Mouse (Mus musculus) cerebellum, adult (tissue): ENCODE measurements around the gene Ppp1r16b.

ENCODE experiments used
- ATAC-seq: cut with Nextera tagmentation; 2 replicates; pipeline ENCODE4 v1.9.2; 2017; ENCODE audit warnings: mild to moderate bottlenecking, moderate library complexity, mixed read lengths; ENCODE audit not compliant: insufficient number of reproducible peaks, low FRiP score, low TSS enrichment

The Ppp1r16b gene

GRCm38 (mm10) chr2:158745049-158745482 lies 79.9 kb downstream of the Ppp1r16b start:
- no peak for ATAC-seq

DNA sequence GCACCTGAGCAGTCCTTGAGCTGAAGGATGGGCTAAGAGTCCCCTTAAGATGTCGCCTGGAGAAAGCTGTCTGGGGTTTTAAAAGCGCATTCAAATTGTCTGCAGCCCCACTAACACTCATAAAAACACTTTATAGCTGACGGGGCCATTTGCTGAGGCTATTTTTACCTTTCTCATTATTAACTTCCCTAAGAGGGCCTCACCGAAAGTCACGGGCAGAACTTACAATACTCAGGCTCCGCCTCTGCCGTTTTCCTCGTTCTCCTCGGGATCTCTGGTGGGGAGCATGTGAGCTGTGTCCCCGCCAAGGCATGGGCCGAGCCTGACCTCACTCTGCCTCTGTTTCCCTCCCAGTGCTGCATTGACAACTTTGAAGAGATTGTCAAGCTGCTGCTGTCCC lies 81.0 kb downstream of the Ppp1r16b start:
- ATAC-seq = no peak

GRCm38 (mm10) chr2:158749366-158749765 lies 84.2 kb downstream of the Ppp1r16b start:
- ATAC-seq = no peak

GRCm38 (mm10) chr2:158760231-158760630 lies 95.0 kb downstream of the Ppp1r16b start:
- no peak for ATAC-seq

GRCm38 (mm10) chr2:158762339-158762738 lies 97.1 kb downstream of the Ppp1r16b start:
- ATAC-seq = no peak

- peak; percentile 84 for ATAC-seq
Observed at GRCm38 (mm10) chr2:158767742-158768339, 102.6 kb downstream of the Ppp1r16b start, which contains the start of gene Fam83d. Gene Fam83d, plus strand, starts transcription at chr2:158768093.

DNA sequence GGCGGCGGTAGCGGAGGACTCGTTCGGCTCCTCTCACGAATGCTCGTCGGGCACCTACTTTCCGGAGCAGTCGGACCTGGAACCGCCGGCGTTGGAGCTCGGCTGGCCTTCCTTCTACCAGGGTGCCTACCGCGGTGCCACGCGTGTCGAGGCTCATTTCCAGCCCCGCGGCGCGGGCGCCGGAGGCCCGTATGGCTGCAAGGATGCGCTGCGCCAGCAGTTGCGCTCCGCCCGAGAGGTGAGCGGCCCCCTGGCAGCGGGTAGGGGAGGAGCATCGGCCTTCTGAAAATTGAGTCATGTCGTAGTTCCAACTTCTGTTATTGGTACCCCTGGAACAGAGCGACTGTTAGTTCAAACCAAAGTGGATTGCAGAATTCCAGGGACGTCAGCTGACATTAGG lies 103.2 kb downstream of the Ppp1r16b start:
- no peak for ATAC-seq

DNA sequence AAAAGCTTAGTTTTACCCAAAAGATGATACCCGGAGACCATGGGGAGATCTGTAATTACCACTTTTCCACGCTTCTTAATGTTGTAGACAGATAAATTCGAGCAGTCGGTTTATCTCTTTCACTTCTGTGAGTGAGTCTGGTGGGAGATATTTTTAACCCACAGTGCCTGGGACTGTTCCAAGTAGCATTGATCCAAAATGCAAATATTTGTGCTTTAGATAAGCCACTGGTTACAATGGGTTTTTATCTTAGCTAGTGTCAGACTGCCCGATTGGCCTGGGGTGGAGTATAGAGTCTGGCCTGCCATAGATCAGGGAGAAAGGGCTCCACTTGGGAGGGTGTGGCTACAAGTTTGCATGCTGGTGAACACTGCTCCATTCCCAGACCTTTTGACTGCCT lies 103.6 kb downstream of the Ppp1r16b start:
- ATAC-seq = no peak

DNA sequence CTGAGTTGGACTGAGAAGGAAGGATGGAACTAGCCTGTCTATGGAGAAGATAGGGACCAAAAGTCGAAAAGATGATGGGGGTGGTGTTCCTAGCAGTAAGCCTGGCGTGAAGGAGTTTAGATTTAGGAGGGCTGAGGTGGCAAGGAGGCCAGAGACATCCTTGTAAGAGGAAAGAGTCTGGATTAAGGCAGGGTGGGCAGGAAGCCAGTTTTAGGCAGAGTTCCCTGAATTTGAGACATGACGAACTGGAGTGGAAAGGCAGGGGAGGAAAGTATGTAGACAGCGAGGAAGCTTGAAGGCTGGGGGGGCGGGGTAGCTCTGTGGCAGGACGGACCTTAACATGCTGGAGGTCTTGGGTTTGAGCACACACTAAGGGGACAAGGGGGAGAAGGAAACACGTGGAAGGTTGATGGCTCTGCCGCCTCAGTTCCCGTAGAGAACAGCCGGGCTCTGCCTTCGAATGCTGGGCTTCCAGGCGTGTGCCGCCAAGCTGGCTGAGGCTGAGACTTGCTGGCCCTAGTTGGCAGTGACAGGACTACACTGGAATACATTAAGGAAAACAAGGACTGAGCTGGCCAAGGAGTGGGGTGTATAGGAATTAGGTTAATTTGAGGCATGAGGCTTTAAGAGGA lies 105.0 kb downstream of the Ppp1r16b start:
- ATAC-seq = no peak

- no peak for ATAC-seq
Observed at GRCm38 (mm10) chr2:158771066-158771763, 106.0 kb downstream of the Ppp1r16b start.

DNA sequence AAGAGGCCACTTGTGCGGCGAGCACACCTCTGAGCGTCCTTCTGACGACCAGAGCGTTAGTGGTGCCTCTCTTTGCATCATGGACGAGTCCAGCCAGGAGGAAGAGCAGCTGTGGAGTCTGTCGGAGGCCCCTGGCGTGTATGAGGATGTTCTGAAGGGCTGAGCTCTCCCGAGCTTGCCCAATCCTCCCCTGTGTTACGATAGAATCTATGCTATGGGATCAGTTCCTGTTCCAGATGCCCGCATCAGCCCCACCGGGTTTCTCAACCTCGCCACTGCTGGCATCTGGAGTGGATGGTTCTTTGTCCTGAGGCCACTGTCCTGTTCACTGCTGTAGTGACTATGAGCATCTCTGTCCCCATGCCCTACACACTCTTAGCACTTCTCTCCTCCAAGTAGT lies 107.6 kb downstream of the Ppp1r16b start:
- no peak for ATAC-seq

GRCm38 (mm10) chr2:158774886-158775285 lies 109.7 kb downstream of the Ppp1r16b start:
- no peak for ATAC-seq

DNA sequence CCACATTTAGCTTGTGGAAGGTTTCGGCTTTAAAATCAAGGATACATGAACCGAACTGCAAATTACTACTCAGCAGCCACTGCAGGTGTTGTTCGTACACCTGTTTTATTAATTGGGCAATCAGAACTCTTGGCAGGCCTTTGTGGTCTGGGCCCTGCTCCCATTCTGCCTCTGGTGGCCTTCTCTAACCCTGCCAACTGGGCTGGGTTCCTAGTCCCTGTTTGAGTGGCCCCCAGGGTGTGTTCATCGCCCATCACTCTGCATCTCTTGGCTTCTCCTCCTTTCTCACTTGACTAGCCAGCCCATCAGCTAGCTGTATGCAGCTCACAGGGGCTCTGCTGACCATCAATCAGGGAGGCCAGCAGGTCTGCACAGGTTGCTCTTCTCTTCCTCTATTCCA lies 111.5 kb downstream of the Ppp1r16b start:
- no peak for ATAC-seq

DNA sequence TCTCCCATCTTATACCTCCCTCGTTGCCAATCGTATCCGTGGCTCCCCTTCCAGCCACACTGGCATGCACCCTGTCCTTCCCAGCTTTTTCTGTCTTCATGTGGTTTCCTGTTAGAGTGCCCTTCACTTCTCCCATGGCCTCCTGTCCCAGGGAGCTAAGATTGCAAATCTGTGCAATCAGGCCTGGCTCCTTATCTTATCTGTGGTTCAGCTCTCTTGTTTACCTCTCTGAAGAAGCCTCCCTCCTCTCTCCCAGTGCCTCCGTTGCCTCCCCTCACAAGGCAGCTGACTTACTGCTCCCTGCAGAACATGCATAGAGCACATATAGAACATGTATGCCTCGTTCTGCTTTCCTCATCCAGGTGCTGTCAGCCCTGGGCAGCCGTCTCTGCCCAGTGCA lies 112.3 kb downstream of the Ppp1r16b start:
- ATAC-seq = no peak

DNA sequence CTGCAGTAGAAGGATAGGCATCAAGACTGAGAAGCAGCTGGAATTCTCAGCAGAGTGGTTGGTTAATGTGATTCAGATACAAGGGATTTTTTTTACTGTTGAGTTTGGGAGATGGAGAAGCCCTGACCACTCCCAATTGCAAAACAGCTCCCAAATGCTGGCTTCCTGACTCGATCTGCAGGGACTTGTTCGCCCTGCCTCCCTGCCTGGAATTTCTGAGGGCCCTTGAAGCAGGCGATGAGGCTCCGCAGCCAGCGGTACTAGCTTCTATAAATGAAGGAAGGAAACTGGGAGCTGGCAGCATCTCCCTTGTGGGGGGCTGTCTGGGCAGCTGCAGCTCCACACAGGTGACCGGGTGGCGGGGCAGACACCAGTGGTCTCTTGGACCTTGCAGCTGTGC lies 113.2 kb downstream of the Ppp1r16b start:
- no peak for ATAC-seq

DNA sequence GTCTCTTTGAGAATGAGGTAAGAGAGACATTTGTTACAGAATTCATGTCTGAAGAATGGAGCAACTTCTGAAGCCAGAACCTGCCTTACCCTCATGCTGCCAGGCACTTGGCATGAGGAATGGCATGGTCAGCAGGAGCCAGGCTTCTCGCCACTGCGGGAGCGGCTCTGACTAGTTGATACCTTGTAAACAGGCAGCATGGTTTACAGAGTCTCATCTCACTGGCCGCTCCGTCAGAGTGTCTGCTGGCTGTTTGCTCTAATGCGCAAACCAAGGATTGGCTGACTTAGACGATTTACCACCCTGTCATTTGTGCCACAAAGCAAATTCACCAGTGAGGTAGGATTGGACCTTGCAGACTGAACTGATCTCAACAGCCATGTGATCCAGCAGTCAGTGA lies 115.9 kb downstream of the Ppp1r16b start:
- ATAC-seq = no peak

GRCm38 (mm10) chr2:158786927-158787795 lies 122.0 kb downstream of the Ppp1r16b start:
- no peak for ATAC-seq

GRCm38 (mm10) chr2:158794494-158795004 lies 129.4 kb downstream of the Ppp1r16b start, which contains the start of gene Dhx35:
Gene Dhx35, plus strand, starts transcription at chr2:158794807.
- peak; percentile 92 for ATAC-seq

- ATAC-seq = peak; percentile 37; the same call in 1 of the 2 replicates
Observed at GRCm38 (mm10) chr2:158795043-158795442, 129.8 kb downstream of the Ppp1r16b start.

DNA sequence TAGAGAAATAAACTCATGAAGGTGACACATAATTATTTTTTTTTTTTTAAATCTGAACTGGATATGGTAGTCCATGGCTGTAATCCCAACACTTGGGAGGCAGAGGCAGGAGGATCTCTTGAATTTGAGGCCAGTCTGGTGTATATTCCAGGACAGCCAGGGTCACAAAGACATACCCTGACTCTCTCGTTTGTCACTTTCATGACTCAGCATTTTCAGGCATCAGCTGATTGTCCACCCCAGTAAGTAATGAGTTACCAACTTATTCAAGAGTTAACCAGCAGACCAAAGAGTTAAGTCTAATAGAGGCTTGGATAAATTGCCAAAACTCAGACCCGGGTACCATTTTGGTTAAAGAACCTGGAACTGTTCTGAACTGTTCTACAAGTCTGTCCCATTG lies 130.7 kb downstream of the Ppp1r16b start:
- no peak for ATAC-seq
